Mouse (Mus musculus) hindbrain, postnatal 0 days (tissue): Measurements from ENCODE around the gene Ift74. TPM values are rescaled to one million over a fixed set of nuclear protein-coding genes. Genes with fewer than 3 reads are reported as not detected.

ENCODE experiments used
- ATAC-seq: fragments of 200-750 bp; cut with Nextera tagmentation; 2 replicates; pipeline ENCODE4 v1.8.0; 2017; ENCODE audit warnings: mild to moderate bottlenecking, moderate TSS enrichment, moderate library complexity
- DNase-seq: peaks from one replicate; pipeline ENCODE4 v3.0.0-alpha.2; 2015; ENCODE audit warnings: low spot score
- H3K27ac ChIP-seq: fragments of 300-500 bp; sonication (generic); 2 replicates; pipeline ENCODE4 v1.5.1; 2014; ENCODE audit warnings: mild to moderate bottlenecking
- H3K27me3 ChIP-seq: fragments of 300-500 bp; sonication (generic); 2 replicates; pipeline ENCODE4 v1.6.1; 2014; ENCODE audit warnings: low read length, mixed read lengths; ENCODE audit not compliant: insufficient read depth
- H3K36me3 ChIP-seq: fragments of 300-500 bp; sonication (generic); 2 replicates; pipeline ENCODE4 v1.6.1; 2014; ENCODE audit warnings: low read length, mixed read lengths; ENCODE audit not compliant: insufficient read depth
- H3K4me1 ChIP-seq: fragments of 300-500 bp; sonication (generic); 2 replicates; pipeline ENCODE4 v1.6.1; 2014; ENCODE audit warnings: antibody characterized with exemption, low read length, mixed read lengths; ENCODE audit not compliant: insufficient read depth
- H3K4me2 ChIP-seq: fragments of 300-500 bp; sonication (generic); 2 replicates; pipeline ENCODE4 v1.6.1; 2014; ENCODE audit warnings: low read depth, mild to moderate bottlenecking, low read length, moderate library complexity, mixed read lengths
- H3K4me3 ChIP-seq: fragments of 300-500 bp; sonication (generic); 2 replicates; pipeline ENCODE4 v1.5.1; 2014; ENCODE audit warnings: low read length
- H3K9ac ChIP-seq: fragments of 300-500 bp; sonication (generic); replicated peaks from 2 replicates; pipeline ENCODE4 v1.6.1; 2014; ENCODE audit warnings: mild to moderate bottlenecking, low read length, moderate library complexity, mixed read lengths
- H3K9me3 ChIP-seq: fragments of 300-500 bp; sonication (generic); 2 replicates; pipeline ENCODE4 v1.6.1; 2016; ENCODE audit warnings: low read length, mixed read lengths
- CTCF ChIP-seq: IDR thresholded peaks from 2 replicates; pipeline ENCODE4 v1.5.1; 2016; ENCODE audit warnings: antibody characterized with exemption, control low read depth, low read depth
- WGBS: fragments of 180-500 bp; shearing (Covaris S2); extraction: QIAGEN DNeasy Blood & Tissue Kit; methylation state at CpG from one replicate; pipeline ENCODE4 v1.1.7; 2014; 5-methylcytosine and 5-hydroxymethylcytosine counted together
- polyA plus RNA-seq: library from polyadenylated mRNA; unstranded; fragments of >200 nt; fragmentation: Nextera tagmentation; extraction: Ambion mirVana; gene quantifications from 2 replicates; pipeline ENCODE4 v1.2.1, GENCODE M21; 2015
- total RNA-seq: library from RNA; depleted of rRNA; stranded (reverse); fragments of >200 nt; gene quantifications from 2 replicates; pipeline ENCODE4 v1.2.3, GENCODE M21; 2014

Ift74 gene
- total and polyA plus RNA-seq, 2 experiments from 2014 or later = 5.2 to 30.1 TPM

GRCm38 (mm10) chr4:94691078-94691477, 76.8 kb downstream of the Ift74 start:
- H3K36me3 ChIP-seq = peaks cover 5% of the 10 kb centered on the region; the same call in 1 of the 2 replicates
- DNase-seq = no peak
- H3K9me3 ChIP-seq = no peaks in the 10 kb centered on the region
- WGBS = 82% methylated on average over 4 of the region's 4 CpGs
- H3K4me2 ChIP-seq = no peak overlapping the region
- no peak for ATAC-seq
- H3K4me1 ChIP-seq = no peaks in the 10 kb centered on the region
- H3K27ac ChIP-seq = no peak overlapping the region
- H3K4me3 ChIP-seq = no peak overlapping the region
- no peaks in the 10 kb centered on the region for H3K27me3 ChIP-seq
- TF ChIP-seq CTCF = no peak
- no peak overlapping the region for H3K9ac ChIP-seq

GRCm38 (mm10) chr4:94692175-94692574, 77.9 kb downstream of the Ift74 start:
- Histone ChIP-seq H3K4me2 (no peak overlapping the region), H3K4me3 (no peak overlapping the region), H3K9ac (no peak overlapping the region), H3K9me3 (no peaks in the 10 kb centered on the region), H3K36me3 (peaks cover 5% of the 10 kb centered on the region; the same call in 1 of the 2 replicates), H3K4me1 (no peaks in the 10 kb centered on the region), H3K27me3 (no peaks in the 10 kb centered on the region), H3K27ac (no peak overlapping the region)
- 94% methylated on average over 2 of the region's 2 CpGs for WGBS
- DNase-seq (no peak), ATAC-seq (no peak)
- TF ChIP-seq CTCF = no peak

GRCm38 (mm10) chr4:94696368-94696767, 82.1 kb downstream of the Ift74 start:
- Histone ChIP-seq H3K27me3 (no peaks in the 10 kb centered on the region), H3K27ac (no peak overlapping the region), H3K4me2 (no peak overlapping the region), H3K9me3 (no peaks in the 10 kb centered on the region), H3K4me3 (no peak overlapping the region), H3K9ac (no peak overlapping the region), H3K4me1 (no peaks in the 10 kb centered on the region), H3K36me3 (no peaks in the 10 kb centered on the region)
- ATAC-seq = no peak
- DNase-seq = no peak
- TF ChIP-seq CTCF = no peak
- 83% methylated on average over 3 of the region's 3 CpGs for WGBS

GRCm38 (mm10) chr4:94711002-94711401, 96.7 kb downstream of the Ift74 start:
- Histone ChIP-seq H3K27ac (no peak overlapping the region), H3K9ac (no peak overlapping the region), H3K4me2 (no peak overlapping the region), H3K27me3 (no peaks in the 10 kb centered on the region), H3K36me3 (no peaks in the 10 kb centered on the region), H3K4me3 (no peak overlapping the region), H3K9me3 (no peaks in the 10 kb centered on the region), H3K4me1 (no peaks in the 10 kb centered on the region)
- TF ChIP-seq CTCF = no peak
- WGBS = 95% methylated on average over 2 of the region's 2 CpGs
- ATAC-seq (no peak), DNase-seq (no peak)

- H3K9ac ChIP-seq = no peak overlapping the region
- H3K9me3 ChIP-seq = no peaks in the 10 kb centered on the region
- no peak overlapping the region for H3K4me3 ChIP-seq
- 83% methylated on average over 4 of the region's 4 CpGs for WGBS
- no peak overlapping the region for H3K4me2 ChIP-seq
- H3K27me3 ChIP-seq = no peaks in the 10 kb centered on the region
- H3K27ac ChIP-seq = no peak overlapping the region
- no peak for TF ChIP-seq CTCF
- no peak for ATAC-seq
- no peak for DNase-seq
- no peaks in the 10 kb centered on the region for H3K36me3 ChIP-seq
- H3K4me1 ChIP-seq = no peaks in the 10 kb centered on the region
Measured at GRCm38 (mm10) chr4:94711426-94711825, 97.1 kb downstream of the Ift74 start.

- Histone ChIP-seq H3K27me3 (no peaks in the 10 kb centered on the region), H3K4me3 (no peak overlapping the region), H3K9me3 (no peaks in the 10 kb centered on the region), H3K4me1 (no peaks in the 10 kb centered on the region), H3K27ac (no peak overlapping the region), H3K36me3 (no peaks in the 10 kb centered on the region), H3K4me2 (no peak overlapping the region), H3K9ac (no peak overlapping the region)
- ATAC-seq (no peak), DNase-seq (no peak)
- TF ChIP-seq CTCF = no peak
Measured at GRCm38 (mm10) chr4:94713741-94714140, 99.5 kb downstream of the Ift74 start.

- H3K36me3 ChIP-seq = no peaks in the 10 kb centered on the region
- H3K4me3 ChIP-seq = no peak overlapping the region
- H3K4me2 ChIP-seq = no peak overlapping the region
- no peaks in the 10 kb centered on the region for H3K27me3 ChIP-seq
- no peaks in the 10 kb centered on the region for H3K9me3 ChIP-seq
- TF ChIP-seq CTCF = no peak
- no peak overlapping the region for H3K9ac ChIP-seq
- no peak overlapping the region for H3K27ac ChIP-seq
- 58% methylated on average over 6 of the region's 6 CpGs for WGBS
- DNase-seq = no peak
- no peak for ATAC-seq
- no peaks in the 10 kb centered on the region for H3K4me1 ChIP-seq
Measured at GRCm38 (mm10) chr4:94715166-94715565, 100.9 kb downstream of the Ift74 start.
